Mouse (Mus musculus) monocyte, adult 5-6 weeks (primary cell): Measurements from ENCODE around the gene Ggt6. TPM values are rescaled to one million over a fixed set of nuclear protein-coding genes. Genes with fewer than 3 reads are reported as not detected.

Source experiments
- ATAC-seq: fragments of 153-309, 156-312 bp; replicated peaks from 2 replicates; pipeline ENCODE4 v1.8.0; 2017; ENCODE audit warnings: mild to moderate bottlenecking; ENCODE audit not compliant: low TSS enrichment, insufficient number of reproducible peaks, severe bottlenecking, poor library complexity, low FRiP score
- total RNA-seq: library from RNA; stranded (forward); fragments of 200-1000, 200-491, 200-594 nt; gene quantifications from 3 replicates; pipeline ENCODE4 v1.2.3, GENCODE M21; 2017

The Ggt6 gene
- total RNA-seq, result not detected in 3 replicates

DNA sequence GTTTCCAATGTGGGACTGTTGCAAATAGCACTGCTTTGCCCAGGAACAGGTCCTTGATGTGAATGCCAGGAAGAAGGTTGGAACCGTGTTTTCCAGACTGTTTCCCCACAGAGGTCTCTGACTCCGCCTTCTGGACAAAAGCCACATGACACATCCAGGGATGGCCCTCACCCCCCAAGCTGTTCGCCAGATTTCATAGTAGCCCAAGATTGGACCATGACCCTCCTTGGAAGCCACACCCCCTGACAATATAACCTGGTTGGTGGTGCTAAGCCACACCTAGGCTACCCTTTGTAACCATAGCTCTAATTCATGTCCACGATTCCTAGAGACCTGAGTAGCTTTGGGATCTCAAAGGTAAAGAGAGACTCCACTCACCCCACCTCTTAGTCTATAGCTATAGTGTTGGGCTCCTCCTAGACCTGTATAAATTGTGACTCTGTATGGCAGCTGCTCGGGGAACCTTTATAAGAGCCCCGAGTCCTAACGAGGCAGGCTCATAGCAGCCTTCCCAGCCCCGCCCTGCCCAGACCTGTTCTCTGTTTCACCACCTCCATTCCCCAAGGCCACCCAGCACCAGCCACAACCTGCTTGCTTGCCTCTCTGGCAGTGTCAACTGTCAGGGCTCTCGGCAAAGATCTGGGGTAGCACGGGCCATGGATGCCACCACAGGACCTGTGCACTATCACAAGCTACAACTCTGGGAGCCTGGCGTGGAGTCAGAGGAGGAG, at the start of gene Ggt6:
Gene Ggt6, plus strand, starts transcription at position 564 of the 731 bp plus-strand sequence.
- no peak for ATAC-seq

GRCm38 (mm10) chr11:72388113-72388529, 47.2 kb upstream of the Ggt6 start:
- ATAC-seq, result no peak

GRCm38 (mm10) chr11:72389407-72390142, 45.8 kb upstream of the Ggt6 start:
- no peak for ATAC-seq

DNA sequence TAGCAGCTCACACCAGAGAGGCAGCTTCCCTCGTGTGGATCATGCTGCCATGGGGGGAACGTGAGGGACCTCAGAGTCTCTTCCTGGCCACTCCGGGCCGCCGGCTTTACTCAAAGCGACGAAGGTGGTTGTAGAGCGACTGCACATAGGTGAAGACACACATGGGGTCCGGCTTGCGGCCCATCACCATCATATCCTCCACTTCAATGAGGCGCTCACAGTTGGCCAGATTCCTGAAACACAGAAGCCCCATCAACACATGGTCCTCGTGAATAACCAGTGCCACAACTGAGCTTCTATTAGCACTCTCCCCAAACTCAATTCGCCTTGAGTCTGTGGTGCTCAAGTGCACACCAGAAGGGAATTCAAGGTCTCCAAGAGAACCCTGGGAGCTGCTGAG, 44.1 kb upstream of the Ggt6 start:
- no peak for ATAC-seq

DNA sequence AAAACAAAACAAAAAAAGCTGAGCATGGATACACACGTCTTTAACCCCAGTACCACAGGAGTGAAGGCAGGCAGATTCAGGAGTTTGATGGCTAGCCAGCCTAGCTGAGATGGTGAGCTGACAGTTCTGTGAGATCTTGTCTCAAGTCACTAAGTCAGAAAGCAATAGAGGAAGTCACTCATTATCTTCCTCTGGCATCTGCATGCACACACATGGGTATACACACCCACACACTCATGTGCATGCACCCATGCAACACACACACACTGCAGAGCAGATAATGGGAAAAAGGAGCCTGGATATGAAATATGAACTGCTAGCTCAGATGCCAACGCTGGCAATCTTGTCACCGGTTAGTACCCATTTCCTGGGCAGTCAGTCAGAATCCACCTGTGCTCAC, 42.1 kb upstream of the Ggt6 start:
- no peak for ATAC-seq

DNA sequence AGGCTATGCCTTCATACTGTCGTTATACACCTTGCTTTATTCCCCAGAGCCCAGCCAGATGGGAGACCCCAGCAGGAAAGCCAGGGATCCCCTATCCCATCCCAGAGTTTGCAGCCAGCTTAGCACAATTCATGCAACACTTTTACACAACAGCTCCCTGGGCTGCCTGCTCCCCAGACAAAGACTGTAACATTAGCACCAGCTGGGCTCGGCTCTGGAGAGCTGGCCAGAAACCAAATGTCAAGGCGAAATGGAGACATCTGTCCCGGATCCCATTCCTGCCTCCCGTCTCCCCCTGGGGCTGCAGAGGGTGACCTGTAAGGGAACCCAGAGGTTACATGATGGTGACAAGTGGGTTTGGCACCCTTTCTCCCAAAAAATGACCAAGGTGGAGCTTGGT, 41.7 kb upstream of the Ggt6 start:
- ATAC-seq, result no peak

DNA sequence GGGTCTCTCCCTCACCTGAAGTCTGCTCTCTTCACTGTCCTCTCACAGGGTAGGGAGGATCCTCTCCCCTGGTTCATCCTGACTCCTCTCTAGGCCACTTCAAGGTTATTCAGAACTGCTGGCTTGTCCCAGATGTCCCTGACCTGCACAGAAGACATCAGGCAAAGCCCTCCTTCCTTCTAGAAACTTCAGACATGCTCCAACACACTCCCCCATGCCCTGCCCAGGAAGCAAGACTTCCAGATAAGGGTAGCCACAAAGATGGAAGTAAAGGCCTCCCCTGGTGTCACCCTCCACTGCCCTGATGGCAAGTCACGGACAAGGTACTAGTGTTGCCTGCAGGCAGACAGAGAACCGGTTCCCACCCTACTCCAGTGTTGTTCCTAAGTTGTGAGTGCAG, 40.6 kb upstream of the Ggt6 start:
- ATAC-seq, result no peak

DNA sequence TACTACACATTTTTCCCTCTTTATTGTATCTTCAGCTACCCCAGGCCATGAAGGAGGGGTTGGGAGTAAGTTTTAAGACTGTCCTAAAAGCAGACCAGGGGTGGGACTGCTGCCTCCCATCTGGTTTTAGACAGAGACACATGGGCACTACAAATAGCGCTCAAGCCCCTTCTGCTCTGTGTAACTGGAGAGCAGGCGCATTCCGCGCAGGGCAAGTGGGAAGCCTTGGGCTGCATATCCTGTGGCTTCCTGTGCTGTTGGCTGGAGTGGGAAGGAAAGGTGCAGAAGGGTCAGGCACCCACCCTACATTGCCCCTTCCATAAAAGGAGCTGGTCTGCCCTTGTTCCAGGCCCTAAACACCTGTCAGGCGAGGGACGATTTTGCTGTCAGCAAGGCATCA, 39.7 kb upstream of the Ggt6 start:
- ATAC-seq, result no peak

GRCm38 (mm10) chr11:72396621-72397020, 38.7 kb upstream of the Ggt6 start:
- no peak for ATAC-seq

- ATAC-seq, result no peak
These were observed 38.3 kb upstream of the Ggt6 start for GRCm38 (mm10) chr11:72397072-72397471.

DNA sequence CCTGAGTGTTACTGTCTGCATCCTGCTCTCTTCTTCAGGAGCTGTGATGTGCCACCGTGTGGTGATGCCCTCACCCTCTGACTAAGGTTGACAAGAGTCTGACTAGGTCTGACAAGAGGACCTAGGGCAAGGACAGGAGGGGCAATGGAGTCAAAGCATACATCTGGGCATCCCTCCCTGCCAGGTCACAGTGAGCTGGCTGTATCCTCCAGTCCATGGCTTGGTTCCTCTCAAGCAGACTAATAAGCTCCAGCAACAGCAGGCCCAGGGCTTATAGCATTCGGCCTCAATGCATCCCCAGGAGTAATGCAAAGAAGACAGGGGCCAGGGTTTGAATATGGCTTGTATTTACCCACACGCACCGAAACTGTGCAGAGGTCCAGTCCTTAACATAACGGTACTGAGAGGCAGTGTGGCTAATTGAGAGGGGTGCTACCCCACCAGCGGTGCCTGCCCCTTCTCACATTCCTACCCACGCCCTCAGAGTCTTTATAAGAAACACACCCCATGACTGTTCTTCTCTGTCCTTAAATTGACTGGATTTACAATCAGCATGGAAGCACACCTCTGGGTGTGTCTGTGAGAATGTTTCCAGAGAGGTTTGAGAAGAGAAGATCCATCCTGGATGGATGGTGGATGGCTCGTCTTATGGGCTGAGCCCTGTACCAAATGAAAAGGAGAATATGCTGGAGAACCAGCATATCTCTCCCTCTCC, 37.4 kb upstream of the Ggt6 start:
- ATAC-seq, result no peak

DNA sequence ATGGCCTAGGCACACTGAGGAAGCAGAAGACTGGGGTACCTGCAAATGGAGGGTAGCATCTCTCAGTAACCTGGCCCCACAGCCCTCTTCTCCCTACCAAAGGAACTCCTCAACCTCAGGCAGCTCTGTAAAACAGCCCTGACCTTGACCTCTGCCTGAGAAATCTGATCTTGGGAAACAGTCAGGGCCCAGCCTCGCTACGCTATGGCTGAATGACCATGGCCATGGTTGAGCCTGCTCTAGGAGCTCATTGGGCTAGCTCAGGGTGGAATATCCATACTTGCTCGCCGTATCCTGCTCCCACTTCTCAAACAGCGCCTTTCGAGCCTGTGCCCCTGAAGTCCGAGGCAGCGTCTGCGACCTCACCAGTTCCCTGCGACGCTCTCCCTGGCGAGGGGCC, 34.3 kb upstream of the Ggt6 start:
- ATAC-seq, result no peak

DNA sequence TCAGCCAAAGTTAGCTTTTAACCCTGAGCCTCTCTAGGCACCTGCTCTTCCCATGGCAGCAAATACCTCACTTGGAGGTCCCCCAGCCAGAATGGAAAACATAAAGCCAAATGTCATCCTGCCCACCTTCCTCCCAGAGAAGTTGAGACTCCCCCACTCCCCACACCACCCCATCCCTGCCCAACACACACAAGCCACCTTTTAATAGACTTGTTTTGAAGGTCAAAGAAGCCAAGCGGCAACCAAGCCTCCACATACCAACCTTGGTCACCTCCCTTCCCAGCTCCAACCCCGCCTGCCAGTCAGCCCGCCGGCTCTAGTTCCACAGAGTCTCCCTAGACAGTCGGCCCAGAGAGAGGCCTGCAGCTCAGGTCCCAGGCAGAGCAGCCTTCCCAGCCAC, 33.3 kb upstream of the Ggt6 start:
- ATAC-seq, result no peak

DNA sequence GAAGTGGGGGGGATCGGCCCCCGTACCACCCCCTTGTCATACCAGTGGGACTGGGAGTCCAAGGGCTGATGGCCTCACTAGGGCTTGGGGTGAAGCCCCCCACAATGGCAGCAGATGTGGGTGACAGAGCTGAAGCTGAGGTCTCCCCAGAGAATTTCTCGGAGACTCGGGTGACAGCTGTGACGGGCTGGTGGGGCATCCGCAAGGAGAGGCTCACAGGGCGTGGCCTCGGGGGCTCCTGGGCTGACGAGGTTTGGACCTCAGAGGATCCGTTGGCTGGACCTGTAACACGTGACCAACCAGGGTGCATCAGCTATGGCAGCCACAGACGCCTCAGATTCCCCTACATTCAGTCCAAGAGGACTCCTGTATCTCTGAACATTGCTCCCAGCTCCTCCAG, 32.4 kb upstream of the Ggt6 start:
- no peak for ATAC-seq

DNA sequence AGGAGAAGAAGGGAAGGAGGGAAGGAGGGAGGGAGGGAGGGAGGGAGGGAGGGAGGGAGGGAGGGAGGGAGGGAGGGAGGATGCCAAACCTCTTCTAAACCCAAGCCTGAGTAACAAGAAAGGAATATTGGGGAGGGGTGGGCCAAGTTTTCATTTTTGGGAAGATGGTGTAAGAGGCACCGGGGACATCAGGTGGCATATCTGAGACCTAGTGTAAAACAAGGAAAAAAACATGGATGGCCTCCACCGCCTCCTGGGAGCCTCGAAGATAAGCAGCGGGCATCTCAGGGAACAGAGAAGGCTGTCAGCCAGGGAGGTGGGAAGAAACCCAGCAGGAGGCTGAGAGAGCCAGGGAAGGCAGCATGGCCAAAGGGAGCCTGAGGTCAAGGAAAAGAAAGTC, 29.8 kb upstream of the Ggt6 start:
- no peak for ATAC-seq

DNA sequence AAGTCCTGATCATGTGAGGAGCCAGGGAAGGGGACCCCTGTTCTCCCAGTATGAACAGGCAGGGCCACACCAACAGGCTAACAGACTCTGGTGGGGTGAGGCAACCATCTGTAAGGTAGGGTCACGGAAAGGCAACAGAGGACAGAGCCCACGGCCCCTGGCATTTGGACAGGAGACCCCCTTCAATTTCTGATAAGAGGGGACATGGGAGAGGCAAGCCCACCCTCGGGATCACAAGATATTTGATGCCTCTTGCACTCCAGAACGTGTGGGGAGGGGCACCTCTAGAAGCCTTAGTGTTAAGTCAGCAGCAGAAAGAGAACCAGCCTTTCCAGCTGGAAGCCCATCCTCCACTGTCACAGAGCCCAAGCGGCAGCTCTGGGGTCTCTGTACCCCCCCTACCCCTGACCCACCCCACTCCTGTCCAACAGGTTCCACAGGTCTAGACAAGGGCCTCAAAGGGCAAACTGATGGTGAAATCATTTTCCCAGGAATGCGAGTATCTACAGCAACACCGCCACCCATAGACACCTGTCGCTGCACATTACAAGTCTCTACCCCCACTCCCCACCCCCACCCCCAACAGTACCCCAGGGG, 29.1 kb upstream of the Ggt6 start:
- no peak for ATAC-seq

GRCm38 (mm10) chr11:72407081-72407480, 28.2 kb upstream of the Ggt6 start:
- ATAC-seq, result no peak

- no peak for ATAC-seq
These were observed 27.8 kb upstream of the Ggt6 start for GRCm38 (mm10) chr11:72407574-72407973.

DNA sequence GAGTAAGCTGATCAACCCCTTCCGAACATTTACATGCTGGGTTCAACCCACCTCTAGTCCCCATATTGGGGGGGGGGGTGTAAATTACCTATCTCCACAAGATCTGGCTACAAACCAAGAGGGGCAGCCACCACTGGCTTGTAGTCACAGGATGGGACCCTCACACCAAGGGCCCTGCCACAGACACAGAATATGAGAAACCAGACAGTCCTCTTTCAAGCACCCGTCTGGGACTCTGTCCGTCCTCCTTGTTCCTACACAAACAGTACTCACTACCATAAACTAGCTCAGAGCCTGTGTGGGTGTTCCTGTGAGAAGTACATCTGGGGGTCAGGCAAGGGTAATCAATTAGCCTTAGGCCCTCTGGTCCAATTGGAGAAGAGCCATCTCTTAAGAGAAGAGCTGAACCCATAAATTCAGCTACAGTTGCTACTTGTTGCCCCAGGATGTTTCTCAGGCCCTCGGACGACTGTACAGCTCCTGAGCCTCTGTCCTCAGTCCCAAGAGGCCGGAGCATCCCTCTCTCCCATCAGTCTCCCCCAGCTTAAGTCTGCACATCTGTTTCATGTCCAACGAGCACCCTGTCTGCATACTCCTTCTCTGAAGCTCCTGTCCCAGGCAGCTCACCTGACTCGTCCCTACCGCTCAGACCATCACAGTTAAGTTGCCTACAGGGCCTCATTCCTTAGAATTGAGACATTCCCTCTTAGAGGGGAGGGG, 26.7 kb upstream of the Ggt6 start:
- no peak for ATAC-seq
